Mouse (Mus musculus) stomach, postnatal 0 days (tissue): ENCODE results near the gene Nudt4. TPM values are rescaled to one million over a fixed set of nuclear protein-coding genes. Genes with fewer than 3 reads are reported as not detected.

Experiments
- ATAC-seq: fragments of 200-750 bp; cut with Nextera tagmentation; 2 replicates; pipeline ENCODE4 v1.8.0; 2017; ENCODE audit not compliant: low FRiP score, low TSS enrichment
- DNase-seq: peaks from one replicate; pipeline ENCODE4 v3.0.0-alpha.2; 2016; ENCODE audit warnings: low spot score
- H3K27ac ChIP-seq: fragments of 300-500 bp; sonication (generic); replicated peaks from 2 replicates; pipeline ENCODE4 v1.5.1; 2014; ENCODE audit warnings: mild to moderate bottlenecking, control low read depth
- H3K27me3 ChIP-seq: fragments of 300-500 bp; sonication (generic); 2 replicates; pipeline ENCODE4 v1.6.1; 2014; ENCODE audit warnings: low read length; ENCODE audit not compliant: control insufficient read depth, insufficient read depth
- H3K36me3 ChIP-seq: fragments of 300-500 bp; sonication (generic); 2 replicates; pipeline ENCODE4 v1.6.1; 2014; ENCODE audit warnings: low read length, mixed read lengths; ENCODE audit not compliant: control insufficient read depth, insufficient read depth
- H3K4me1 ChIP-seq: fragments of 300-500 bp; sonication (generic); replicated peaks from 2 replicates; pipeline ENCODE4 v1.6.1; 2014; ENCODE audit warnings: antibody characterized with exemption; ENCODE audit not compliant: control insufficient read depth, insufficient read depth
- H3K4me2 ChIP-seq: fragments of 300-500 bp; sonication (generic); replicated peaks from 2 replicates; pipeline ENCODE4 v1.6.1; 2014; ENCODE audit warnings: low read depth, mild to moderate bottlenecking, control low read depth, moderate library complexity
- H3K4me3 ChIP-seq: fragments of 300-500 bp; sonication (generic); 2 replicates; pipeline ENCODE4 v1.5.1; 2014; ENCODE audit warnings: low read depth, low read length, control low read depth
- H3K9ac ChIP-seq: fragments of 300-500 bp; sonication (generic); 2 replicates; pipeline ENCODE4 v1.6.1; 2014; ENCODE audit warnings: mild to moderate bottlenecking, low read length, control low read depth, mixed read lengths
- H3K9me3 ChIP-seq: fragments of 300-500 bp; sonication (generic); 2 replicates; pipeline ENCODE4 v1.6.1; 2016; ENCODE audit warnings: low read length; ENCODE audit not compliant: control insufficient read depth
- CTCF ChIP-seq: IDR thresholded peaks from 2 replicates; pipeline ENCODE4 v1.5.1; 2016; ENCODE audit warnings: antibody characterized with exemption, low read depth, mild to moderate bottlenecking, moderate library complexity
- EP300 ChIP-seq: optimal IDR thresholded peaks from 2 replicates; pipeline ENCODE3; 2016; ENCODE audit warnings: antibody characterized with exemption
- WGBS: fragments of 180-500 bp; shearing (Covaris S2); extraction: QIAGEN DNeasy Blood & Tissue Kit; methylation state at CpG from one replicate; pipeline ENCODE4 v1.1.7; 2014; 5-methylcytosine and 5-hydroxymethylcytosine counted together
- polyA plus RNA-seq: library from polyadenylated mRNA; unstranded; fragments of >200 nt; fragmentation: Nextera tagmentation; extraction: Ambion mirVana; gene quantifications from 2 replicates; pipeline ENCODE4 v1.2.1, GENCODE M21; 2015

The Nudt4 gene
- polyA plus RNA-seq, 1 experiment from 2014 or later, result 46.1 TPM

DNA sequence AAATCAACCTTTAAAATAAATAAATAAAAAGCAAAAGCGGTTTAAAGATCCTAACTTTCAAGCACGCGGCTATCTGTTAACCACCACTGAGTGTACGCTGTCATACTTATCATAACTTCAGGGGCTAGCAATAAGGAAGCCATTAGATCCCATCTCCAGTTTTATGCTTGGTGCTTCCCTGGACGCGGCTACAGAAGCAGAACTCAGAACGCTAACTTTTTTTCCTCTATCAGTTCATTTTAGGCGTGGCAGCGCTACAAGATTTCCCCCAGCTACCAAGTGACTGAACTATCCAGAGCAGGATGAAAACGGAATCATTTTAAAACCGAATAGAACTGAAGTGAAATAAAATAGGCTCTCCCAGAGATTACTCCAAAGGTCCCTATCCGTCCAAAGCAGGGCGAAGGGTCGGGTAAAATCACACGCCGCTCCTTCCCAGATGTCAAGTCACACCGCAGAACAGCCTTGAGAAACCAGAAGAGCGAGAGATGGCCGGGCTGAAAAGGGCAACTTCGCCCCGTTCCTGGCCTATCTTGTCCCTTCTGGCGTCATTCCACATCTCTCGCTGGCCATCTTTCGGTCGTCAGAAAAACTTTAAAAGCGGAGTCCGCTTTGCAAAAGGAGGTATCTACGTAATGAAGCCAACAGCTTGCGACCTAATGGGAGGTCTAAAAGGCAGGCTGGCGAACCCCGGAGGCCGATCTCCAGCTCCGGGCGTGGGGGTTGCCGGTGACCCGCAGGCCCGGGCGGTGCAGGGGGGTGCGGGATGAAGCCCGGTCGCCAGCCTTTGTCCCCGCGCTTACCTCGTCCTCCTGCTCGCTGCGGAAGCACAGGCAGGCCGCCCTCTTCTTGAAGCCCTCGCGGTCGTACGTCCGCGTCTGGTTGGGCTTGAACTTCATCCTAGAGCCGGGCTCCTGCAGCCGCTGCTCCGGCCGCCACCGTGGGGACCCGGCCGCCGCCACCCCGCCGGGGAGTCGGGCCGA is 796 bp downstream of the Nudt4 start:
- peak; percentile 44 for ATAC-seq
- H3K4me2 ChIP-seq, result peak overlapping the region; percentile 51
- no peaks in the 10 kb centered on the region for H3K9me3 ChIP-seq
- H3K4me1 ChIP-seq, result 0 out of 2 replicates have a peak, but pooled peaks cover 4% of the 10 kb centered on the region
- under 1% methylated on average over 64 of the region's 65 CpGs for WGBS
- H3K27ac ChIP-seq, result peak overlapping the region; percentile 95
- no peaks in the 10 kb centered on the region for H3K36me3 ChIP-seq
- H3K4me3 ChIP-seq, result peak overlapping the region; percentile 94
- peak; percentile 51 for DNase-seq
- TF ChIP-seq CTCF (no peak), EP300 (no peak)
- H3K9ac ChIP-seq, result peak overlapping the region; percentile 89
- H3K27me3 ChIP-seq, result no peaks in the 10 kb centered on the region

DNA sequence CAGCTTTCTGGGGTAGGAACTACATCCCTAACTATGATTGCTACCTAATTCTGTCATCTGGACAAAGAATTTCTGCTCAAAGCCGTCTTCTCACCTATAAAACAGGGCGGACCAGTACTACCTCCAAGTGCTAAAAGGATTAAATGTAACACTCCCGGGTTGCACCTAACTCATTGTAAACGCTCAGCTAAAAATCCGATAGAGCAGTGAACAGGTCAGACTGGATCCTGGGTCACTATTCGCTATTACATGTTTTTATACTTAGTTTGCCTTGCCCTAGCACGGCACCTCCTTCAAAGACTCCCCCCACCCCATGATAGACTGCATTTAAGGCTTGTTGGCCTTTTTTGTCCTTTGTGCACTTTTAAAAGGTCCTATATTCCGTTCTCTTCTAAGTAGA is 1.6 kb downstream of the Nudt4 start:
- H3K27me3 ChIP-seq, result no peaks in the 10 kb centered on the region
- H3K9me3 ChIP-seq, result no peaks in the 10 kb centered on the region
- H3K4me3 ChIP-seq, result peak overlapping the region; percentile 94
- ATAC-seq, result no peak
- TF ChIP-seq EP300, result no peak
- H3K4me1 ChIP-seq, result 0 out of 2 replicates have a peak, but pooled peaks cover 4% of the 10 kb centered on the region
- peak overlapping the region; percentile 89 for H3K9ac ChIP-seq
- H3K36me3 ChIP-seq, result no peaks in the 10 kb centered on the region
- no peak for DNase-seq
- WGBS, result 4% methylated on average over 8 of the region's 8 CpGs
- H3K4me2 ChIP-seq, result peak overlapping the region; percentile 51
- 0 out of 2 replicates have a peak overlapping the region, but pooled peaks have one; percentile 95 for H3K27ac ChIP-seq

GRCm38 (mm10) chr10:95561616-95562015 is 2.3 kb downstream of the Nudt4 start:
- no peaks in the 10 kb centered on the region for H3K9me3 ChIP-seq
- DNase-seq (no peak), ATAC-seq (no peak)
- TF ChIP-seq EP300 (no peak), CTCF (no peak)
- 0 out of 2 replicates have a peak, but pooled peaks cover 4% of the 10 kb centered on the region for H3K4me1 ChIP-seq
- H3K27me3 ChIP-seq, result no peaks in the 10 kb centered on the region
- peak overlapping the region; percentile 30; the same call in 1 of the 2 replicates for H3K27ac ChIP-seq
- peak overlapping the region; percentile 51 for H3K4me2 ChIP-seq
- peak overlapping the region; percentile 89 for H3K9ac ChIP-seq
- 23% methylated on average over 7 of the region's 7 CpGs for WGBS
- no peaks in the 10 kb centered on the region for H3K36me3 ChIP-seq
- H3K4me3 ChIP-seq, result peak overlapping the region; percentile 94

GRCm38 (mm10) chr10:95560394-95560983 is 3.5 kb downstream of the Nudt4 start:
- 0 out of 2 replicates have a peak, but pooled peaks cover 4% of the 10 kb centered on the region for H3K4me1 ChIP-seq
- ATAC-seq, result no peak
- no peak for DNase-seq
- no peak overlapping the region for H3K9ac ChIP-seq
- H3K4me2 ChIP-seq, result no peak overlapping the region
- 70% methylated on average over 9 of the region's 9 CpGs for WGBS
- no peak overlapping the region for H3K27ac ChIP-seq
- no peak for TF ChIP-seq EP300
- no peak for TF ChIP-seq CTCF
- no peak overlapping the region for H3K4me3 ChIP-seq
- no peaks in the 10 kb centered on the region for H3K9me3 ChIP-seq
- H3K36me3 ChIP-seq, result no peaks in the 10 kb centered on the region
- no peaks in the 10 kb centered on the region for H3K27me3 ChIP-seq

DNA sequence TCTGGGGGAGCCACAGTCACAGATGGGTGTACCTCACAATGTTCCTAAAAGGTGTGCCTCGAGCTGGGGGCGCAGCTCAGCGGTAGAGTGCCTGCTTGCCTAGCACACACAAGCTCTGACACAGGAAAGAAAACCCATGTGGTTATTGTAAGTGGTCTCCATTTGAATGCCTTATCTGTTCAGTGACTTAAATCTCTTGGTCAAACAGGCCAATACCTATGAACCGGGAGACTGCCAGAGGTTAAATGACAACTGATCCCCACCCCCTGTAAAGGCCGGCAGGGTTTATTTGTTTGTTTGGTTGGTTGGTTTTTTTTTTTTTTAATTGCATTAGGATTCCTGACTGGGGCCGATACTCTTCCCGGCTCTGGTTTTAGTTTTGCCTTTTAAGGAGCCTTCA is 4.5 kb downstream of the Nudt4 start:
- 55% methylated on average over 7 of the region's 7 CpGs for WGBS
- H3K4me2 ChIP-seq, result no peak overlapping the region
- DNase-seq (no peak), ATAC-seq (no peak)
- TF ChIP-seq CTCF (no peak), EP300 (no peak)
- H3K9me3 ChIP-seq, result no peaks in the 10 kb centered on the region
- no peaks in the 10 kb centered on the region for H3K27me3 ChIP-seq
- no peaks in the 10 kb centered on the region for H3K36me3 ChIP-seq
- H3K4me1 ChIP-seq, result no peaks in the 10 kb centered on the region
- H3K27ac ChIP-seq, result no peak overlapping the region
- H3K9ac ChIP-seq, result no peak overlapping the region
- no peak overlapping the region for H3K4me3 ChIP-seq
